Mouse (Mus musculus): ENCODE results near the gene Nfix. TPM values are rescaled to one million over a fixed set of nuclear protein-coding genes. Genes with fewer than 3 reads are reported as not detected.

The Nfix gene
- polyA plus RNA-seq (2017; shearing (Covaris generic)), result 12.9 TPM

GRCm38 (mm10) chr8:84799999-84800831, at the start of gene Nfix:
Gene Nfix, minus strand, starts transcription at chr8:84800344.

GRCm38 (mm10) chr8:84846722-84847572, 46.8 kb upstream of the Nfix start, which contains the start of gene Calr:
Gene Calr, minus strand, starts transcription at chr8:84846934.

GRCm38 (mm10) chr8:84840248-84840999, 40.3 kb upstream of the Nfix start, which contains the start of gene Rad23a:
Gene Rad23a, minus strand, starts transcription at chr8:84840665.

GRCm38 (mm10) chr8:84831490-84831889, 31.3 kb upstream of the Nfix start, which contains the start of gene Gadd45gip1:
Gene Gadd45gip1, plus strand, starts transcription at chr8:84831522.

GRCm38 (mm10) chr8:84822723-84823122, 22.6 kb upstream of the Nfix start, which contains the start of gene Dand5:
Gene Dand5, minus strand, starts transcription at chr8:84822823.

GRCm38 (mm10) chr8:84722850-84723570, 77.1 kb downstream of the Nfix start, which contains the start of gene G430095P16Rik:
Gene G430095P16Rik, plus strand, starts transcription at chr8:84723007.

GRCm38 (mm10) chr8:84700941-84701911, 98.9 kb downstream of the Nfix start, which contains the start of gene Lyl1:
Gene Lyl1, plus strand, starts transcription at chr8:84701457.

GRCm38 (mm10) chr8:84687705-84688100, 112.4 kb downstream of the Nfix start, which contains the start of gene Nacc1:
Gene Nacc1, minus strand, starts transcription at chr8:84687862.

GRCm38 (mm10) chr8:84686191-84687002, 113.7 kb downstream of the Nfix start, which contains the start of gene Trmt1:
Gene Trmt1, plus strand, starts transcription at chr8:84686307.

GRCm38 (mm10) chr8:84662581-84663065, 137.5 kb downstream of the Nfix start, which contains the start of gene Ier2:
Gene Ier2, minus strand, starts transcription at chr8:84662852.

Other genes starting within 250 kb of the Nfix start
- 473 TPM for gene Ier2, start 137.5 kb downstream of the Nfix start, polyA plus RNA-seq (2017; shearing (Covaris generic))
- 79.3 TPM for gene Trmt1, start 114.0 kb downstream of the Nfix start, polyA plus RNA-seq (2017; shearing (Covaris generic))
- gene Nacc1, start 112.5 kb downstream of the Nfix start, polyA plus RNA-seq (2017; shearing (Covaris generic)), result 14.7 TPM
- gene Lyl1, start 98.9 kb downstream of the Nfix start, polyA plus RNA-seq (2017; shearing (Covaris generic)), result not detected
- gene G430095P16Rik, start 77.3 kb downstream of the Nfix start, polyA plus RNA-seq (2017; shearing (Covaris generic)), result 15.7 TPM
- 1.7 TPM for gene Dand5, start 22.5 kb upstream of the Nfix start, polyA plus RNA-seq (2017; shearing (Covaris generic))
- gene Gadd45gip1, start 31.2 kb upstream of the Nfix start, polyA plus RNA-seq (2017; shearing (Covaris generic)), result 25.6 TPM
- 153 TPM for gene Rad23a, start 40.3 kb upstream of the Nfix start, polyA plus RNA-seq (2017; shearing (Covaris generic))
- gene Calr, start 46.6 kb upstream of the Nfix start, polyA plus RNA-seq (2017; shearing (Covaris generic)), result 394 TPM
- 96.7 TPM for gene Farsa, start 56.6 kb upstream of the Nfix start, polyA plus RNA-seq (2017; shearing (Covaris generic))
- 3.5 TPM for gene Syce2, start 71.8 kb upstream of the Nfix start, polyA plus RNA-seq (2017; shearing (Covaris generic))
- gene Gcdh, start 93.6 kb upstream of the Nfix start, polyA plus RNA-seq (2017; shearing (Covaris generic)), result 25.9 TPM
- 0.30 TPM for gene Klf1, start 101.6 kb upstream of the Nfix start, polyA plus RNA-seq (2017; shearing (Covaris generic))
- 4.9 TPM for gene Dnase2a, start 108.2 kb upstream of the Nfix start, polyA plus RNA-seq (2017; shearing (Covaris generic))
- 0.39 TPM for gene Mast1, start 137.0 kb upstream of the Nfix start, polyA plus RNA-seq (2017; shearing (Covaris generic))
- gene Rtbdn, start 146.6 kb upstream of the Nfix start, polyA plus RNA-seq (2017; shearing (Covaris generic)), result not detected
- gene Gm49661, start 169.1 kb upstream of the Nfix start, polyA plus RNA-seq (2017; shearing (Covaris generic)), result not detected
- 93.0 TPM for gene Prdx2, start 169.2 kb upstream of the Nfix start, polyA plus RNA-seq (2017; shearing (Covaris generic))
- gene Rnaseh2a, start 169.4 kb upstream of the Nfix start, polyA plus RNA-seq (2017; shearing (Covaris generic)), result 63.4 TPM
- 2,774 TPM for gene Junb, start 178.4 kb upstream of the Nfix start, polyA plus RNA-seq (2017; shearing (Covaris generic))
- 12.8 TPM for gene Hook2, start 190.3 kb upstream of the Nfix start, polyA plus RNA-seq (2017; shearing (Covaris generic))
- gene Best2, start 214.2 kb upstream of the Nfix start, polyA plus RNA-seq (2017; shearing (Covaris generic)), result not detected
- 22.6 TPM for gene Asna1, start 224.9 kb upstream of the Nfix start, polyA plus RNA-seq (2017; shearing (Covaris generic))
- 180 TPM for gene Trir, start 226.5 kb upstream of the Nfix start, polyA plus RNA-seq (2017; shearing (Covaris generic))
- 27.8 TPM for gene Tnpo2, start 236.6 kb upstream of the Nfix start, polyA plus RNA-seq (2017; shearing (Covaris generic))

Measured in naive thymus-derived CD4-positive, alpha-beta T cell, adult 5 months (primary cell).